Mouse (Mus musculus): ENCODE measurements around the gene Prg2. TPM values are rescaled to one million over a fixed set of nuclear protein-coding genes. Genes with fewer than 3 reads are reported as not detected.
A peak's percentile ranks its signal among the peaks of the same experiment; 100 is the strongest.

The Prg2 gene
- not detected for total RNA-seq (2022)

DNA sequence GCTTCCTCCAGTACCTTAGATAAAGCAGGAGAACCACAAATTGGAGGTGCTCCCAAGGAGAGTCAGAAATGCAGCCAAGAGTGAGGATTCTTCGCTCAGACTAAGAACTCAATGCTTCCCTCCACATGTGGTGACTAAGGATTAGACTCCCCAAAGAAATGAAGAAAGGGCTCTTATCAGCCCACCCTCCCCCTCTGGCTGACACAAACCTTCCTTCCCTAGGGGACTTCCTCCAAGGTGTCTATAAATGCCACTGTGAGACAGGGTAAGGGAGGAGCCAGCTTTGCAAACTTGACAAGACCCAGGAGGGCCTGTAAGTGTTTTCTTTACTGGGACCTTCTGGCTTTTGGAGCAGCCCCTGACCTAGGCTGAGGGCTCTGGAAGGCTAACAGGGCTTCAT, at the start of gene Prg2:
Prg2 (plus strand) TSS at position 274 of the 400 bp plus-strand sequence.
- no peak for DNase-seq (ENCODE audit: low spot score in 2 of 2)

DNA sequence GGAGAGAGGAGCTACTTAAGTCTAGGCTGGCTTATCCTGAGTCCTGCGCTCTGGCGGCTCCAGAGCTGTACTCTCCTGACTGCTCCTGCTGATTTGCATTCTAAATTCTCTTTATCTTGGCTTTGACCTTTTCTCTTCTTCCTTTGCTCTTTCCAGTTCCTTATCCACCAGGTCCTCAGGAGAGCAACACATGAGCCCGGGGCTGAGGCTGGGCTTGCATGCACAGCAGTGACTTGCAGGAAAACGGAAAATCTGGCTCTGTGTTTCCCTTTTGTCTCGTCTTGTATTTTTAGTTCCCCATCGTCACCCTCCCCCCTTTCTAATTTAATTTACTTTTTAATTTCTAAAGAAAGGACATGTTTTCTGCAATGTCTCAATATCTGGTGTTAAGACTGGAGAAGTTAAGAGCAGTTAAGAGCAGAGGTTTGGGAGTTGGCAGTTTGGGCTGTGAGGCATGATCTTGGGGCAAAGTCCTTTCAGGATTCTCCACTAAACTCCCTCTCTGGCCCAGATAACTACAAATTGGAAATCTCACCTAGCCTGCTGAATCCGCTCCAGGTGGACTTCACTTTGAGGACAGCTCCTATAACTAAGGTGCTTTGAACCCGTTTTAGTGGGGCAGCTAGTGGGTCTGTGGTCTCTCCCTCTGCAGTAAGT, 46.1 kb upstream of the Prg2 start:
- DNase-seq (ENCODE audit: low spot score in 2 of 2): no peak

DNA sequence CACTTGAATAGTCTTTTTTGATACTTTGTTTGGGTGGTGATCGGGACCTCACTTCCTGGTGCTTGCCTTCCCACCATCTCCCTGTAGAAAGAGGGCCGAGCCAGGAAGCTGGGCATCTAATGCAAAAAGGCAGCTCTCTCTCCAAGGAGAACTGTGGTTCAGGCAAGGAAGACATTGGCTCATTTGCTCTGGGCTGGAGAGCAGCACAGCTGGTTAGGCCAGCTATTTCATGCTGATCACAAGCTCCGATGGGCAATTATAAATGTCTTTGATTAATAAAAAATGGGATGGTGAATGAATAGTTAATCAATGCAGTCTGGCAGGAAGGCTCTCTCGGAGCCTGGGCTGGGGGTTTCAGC, 45.6 kb upstream of the Prg2 start:
- no peak for DNase-seq (ENCODE audit: low spot score in 2 of 2)

DNA sequence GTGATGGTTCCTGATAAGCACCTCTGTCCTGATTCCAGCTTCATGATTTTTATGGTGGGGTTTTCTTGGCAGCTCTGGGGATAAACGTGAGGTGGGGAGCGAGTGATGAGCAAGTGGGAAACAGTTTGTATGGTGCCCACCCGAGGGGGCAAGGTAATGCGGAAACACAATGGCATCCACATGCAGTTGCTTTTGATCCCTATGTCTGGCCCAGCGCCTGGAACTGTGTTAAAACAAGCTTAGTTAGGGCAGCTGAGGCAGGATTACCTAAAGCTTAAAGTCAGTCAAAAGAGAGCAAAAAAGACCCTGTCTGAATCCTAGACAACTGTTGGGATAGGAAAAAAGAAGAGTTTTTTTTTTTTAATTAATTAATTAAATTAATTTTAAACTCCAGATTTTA, 45.2 kb upstream of the Prg2 start:
- no peak for DNase-seq (ENCODE audit: low spot score in 2 of 2)

DNA sequence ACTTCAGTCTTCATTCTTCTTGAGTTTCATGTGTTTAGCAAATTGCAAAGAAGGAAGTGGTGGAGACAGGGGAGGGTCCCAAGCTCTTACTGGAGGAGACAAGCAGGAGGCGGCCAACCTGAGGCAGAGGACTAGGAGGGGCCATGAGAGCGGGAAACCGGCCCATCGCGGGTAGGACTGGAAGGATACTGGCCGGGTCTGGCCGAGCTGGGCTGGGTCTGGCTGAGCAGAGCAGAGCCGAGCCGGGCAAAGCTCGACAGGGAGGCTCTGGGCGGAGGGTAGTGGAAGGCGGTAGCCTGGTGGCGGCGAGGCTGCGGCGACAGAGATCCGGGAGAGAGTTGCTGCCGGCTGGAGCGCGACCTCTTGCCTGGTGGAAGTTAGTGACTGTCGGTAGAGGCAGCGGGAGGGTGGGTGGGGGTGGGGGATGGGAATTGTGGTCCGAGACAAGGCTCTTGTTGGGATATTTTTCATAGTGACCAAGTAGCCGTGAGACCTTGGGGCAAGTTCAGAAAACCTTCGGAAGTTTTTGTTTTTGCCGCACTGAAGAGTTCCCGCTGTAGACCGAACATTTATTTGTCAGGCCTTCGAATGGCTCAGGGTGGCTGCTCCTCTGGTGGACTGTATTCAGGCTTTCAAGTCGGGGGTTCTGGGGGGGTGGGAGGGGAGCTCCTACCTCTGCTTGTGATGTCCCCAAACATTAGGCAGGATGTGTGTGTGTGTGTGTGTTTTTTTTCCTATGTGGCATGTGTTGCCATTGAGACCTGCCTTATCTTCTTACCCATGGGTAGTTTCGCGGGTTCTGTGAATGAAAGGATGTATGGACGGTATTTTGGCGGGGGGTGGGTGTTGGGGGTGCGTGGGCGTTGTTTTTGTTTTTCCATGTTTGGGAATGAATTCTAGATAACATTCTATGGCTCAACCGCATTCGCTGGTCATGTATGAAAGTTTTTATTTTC, 43.5 kb upstream of the Prg2 start, which contains the start of gene Slc43a3:
Slc43a3 (plus strand) TSS at position 106 of the 956 bp plus-strand sequence.
- DNase-seq (ENCODE audit: low spot score in 2 of 2): peak; percentile 77 to 80

DNA sequence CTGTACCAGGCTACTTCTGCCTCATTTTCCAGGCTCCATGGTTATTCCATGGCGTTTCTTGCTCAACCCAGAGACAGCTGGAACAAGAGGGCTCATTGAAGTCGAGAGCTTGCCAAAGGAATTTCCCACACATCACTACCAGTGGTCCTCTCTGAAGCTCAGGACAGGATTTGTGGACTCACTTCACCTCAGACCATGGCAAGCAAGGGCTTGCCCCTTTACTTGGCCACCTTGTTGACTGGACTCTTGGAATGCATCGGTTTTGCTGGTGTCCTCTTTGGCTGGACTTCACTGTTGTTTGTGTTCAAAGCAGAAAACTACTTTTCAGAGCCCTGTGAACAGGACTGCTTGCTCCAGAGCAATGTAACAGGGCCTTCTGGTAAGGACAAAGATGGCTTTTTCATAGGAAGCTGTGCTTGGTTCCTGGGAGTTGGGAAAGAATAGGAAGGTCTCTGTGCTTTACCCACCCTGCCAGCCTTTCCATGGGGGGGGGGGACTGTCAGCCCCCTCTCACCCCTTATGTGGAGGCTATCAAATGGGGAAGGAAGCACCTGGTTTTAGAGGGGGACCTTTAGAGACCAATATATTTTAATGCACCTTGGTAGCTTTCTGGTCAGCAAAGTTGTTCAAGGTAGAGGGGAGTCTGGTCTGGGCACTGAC, 42.6 kb upstream of the Prg2 start:
- no peak for DNase-seq (ENCODE audit: low spot score in 2 of 2)

DNA sequence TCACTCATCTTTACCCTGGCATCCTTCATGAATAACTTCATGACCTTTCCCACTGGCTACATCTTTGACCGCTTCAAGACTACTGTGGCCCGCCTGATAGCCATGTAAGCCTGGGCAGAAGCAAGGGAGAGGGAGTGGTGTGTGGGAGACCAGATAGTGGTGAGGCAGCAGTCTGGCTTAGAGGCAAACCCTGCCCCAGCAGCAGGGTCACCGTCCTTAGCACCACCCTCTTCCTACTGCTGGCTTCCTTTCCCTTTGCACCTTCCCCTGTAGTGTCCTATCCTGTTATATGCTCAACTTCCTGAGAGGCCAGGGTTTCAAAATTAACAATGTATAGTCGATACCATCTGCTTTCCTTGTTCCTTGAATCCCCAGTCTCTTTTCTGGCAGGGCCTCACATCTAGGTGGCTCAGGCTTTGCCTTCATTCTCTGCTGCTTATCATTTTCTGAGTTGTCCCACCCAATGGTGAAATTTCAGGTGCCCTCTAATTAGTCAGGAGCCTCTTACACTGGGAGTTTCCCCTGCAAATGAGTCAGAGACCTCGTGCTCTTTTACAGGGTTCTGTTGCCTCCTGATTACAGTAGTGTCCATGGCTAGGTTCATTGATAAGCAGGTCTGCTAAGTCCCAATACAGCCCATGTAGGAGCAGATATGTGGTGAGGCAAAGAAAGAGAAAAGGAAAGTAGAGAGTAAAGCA, 41.9 kb upstream of the Prg2 start:
- DNase-seq (ENCODE audit: low spot score in 2 of 2): no peak

DNA sequence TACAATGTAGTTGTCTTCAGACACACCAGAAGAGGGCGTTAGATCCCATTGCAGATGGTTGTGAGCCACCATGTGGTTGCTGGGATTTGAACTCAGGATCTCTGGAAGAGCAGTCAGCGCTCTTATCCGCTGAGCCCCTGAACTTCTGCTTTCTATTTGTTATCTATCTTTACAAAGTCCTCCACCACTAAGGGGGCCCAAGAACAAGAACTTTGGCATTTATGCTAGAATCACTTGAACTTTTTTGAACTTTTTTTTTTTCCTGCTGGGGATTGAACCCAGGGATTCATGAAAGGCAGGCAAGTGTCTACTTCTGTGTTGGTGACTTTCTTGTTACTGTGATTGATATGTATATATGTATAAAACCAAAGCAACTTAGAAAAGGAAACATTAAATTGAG, 41.0 kb upstream of the Prg2 start:
- no peak for DNase-seq (ENCODE audit: low spot score in 2 of 2)

DNA sequence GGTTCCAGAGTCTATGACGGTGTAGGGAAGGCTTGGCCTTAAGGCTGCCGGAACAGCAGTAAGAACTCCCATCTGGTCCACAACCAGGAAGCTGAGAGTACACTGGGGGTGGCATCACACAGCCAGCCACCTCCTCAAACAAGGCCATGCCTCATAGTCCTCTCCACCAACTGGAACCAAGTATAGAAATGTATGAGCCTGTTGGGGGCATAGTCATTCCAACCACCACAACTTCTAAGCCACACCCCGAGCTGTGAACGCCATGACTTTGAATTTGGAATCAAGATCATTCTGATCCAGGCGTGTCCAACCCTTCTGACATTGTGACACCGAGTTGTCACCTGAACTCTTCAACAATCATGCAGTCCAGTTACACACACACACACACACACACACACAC, 40.5 kb upstream of the Prg2 start:
- DNase-seq (ENCODE audit: low spot score in 2 of 2): no peak

DNA sequence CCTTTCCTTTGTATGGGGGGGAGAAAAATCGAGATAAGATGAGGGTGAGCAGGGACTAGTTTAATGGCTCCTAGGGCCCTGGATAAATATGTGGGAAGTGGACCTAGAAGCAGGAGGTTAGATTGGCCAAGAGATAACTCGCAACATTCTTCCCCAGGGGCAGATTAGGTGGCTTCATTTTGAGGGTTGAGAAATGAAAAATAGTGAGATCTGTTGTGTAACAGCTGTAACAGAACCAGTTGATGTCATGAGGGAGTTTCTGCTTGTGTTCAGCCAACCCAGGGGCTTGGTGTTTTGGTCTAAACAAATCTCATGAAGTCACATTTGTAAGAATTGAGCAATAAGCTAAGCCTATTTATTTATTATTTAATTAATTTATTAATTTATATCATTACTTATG, 38.9 kb upstream of the Prg2 start:
- no peak for DNase-seq (ENCODE audit: low spot score in 2 of 2)

DNA sequence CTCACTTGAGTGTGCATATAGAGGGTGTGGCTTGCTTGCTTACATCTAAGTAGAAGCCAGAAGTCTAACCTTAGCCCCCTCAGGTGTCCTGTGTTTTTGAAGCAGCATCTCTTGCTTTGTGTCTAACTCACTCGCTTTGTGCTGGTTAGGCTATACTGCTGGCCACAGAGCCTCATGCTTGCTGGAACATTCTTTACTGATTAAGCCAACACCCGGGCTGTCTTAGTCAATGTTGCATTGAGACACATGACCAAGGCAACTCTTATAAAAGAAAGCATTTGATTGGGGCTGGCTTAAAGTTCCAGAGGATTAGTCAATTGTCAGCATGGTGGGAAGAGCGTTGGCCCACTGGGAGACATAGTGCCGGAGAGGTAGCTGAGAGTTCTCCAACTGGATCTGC, 38.5 kb upstream of the Prg2 start:
- DNase-seq (ENCODE audit: low spot score in 2 of 2): no peak

DNA sequence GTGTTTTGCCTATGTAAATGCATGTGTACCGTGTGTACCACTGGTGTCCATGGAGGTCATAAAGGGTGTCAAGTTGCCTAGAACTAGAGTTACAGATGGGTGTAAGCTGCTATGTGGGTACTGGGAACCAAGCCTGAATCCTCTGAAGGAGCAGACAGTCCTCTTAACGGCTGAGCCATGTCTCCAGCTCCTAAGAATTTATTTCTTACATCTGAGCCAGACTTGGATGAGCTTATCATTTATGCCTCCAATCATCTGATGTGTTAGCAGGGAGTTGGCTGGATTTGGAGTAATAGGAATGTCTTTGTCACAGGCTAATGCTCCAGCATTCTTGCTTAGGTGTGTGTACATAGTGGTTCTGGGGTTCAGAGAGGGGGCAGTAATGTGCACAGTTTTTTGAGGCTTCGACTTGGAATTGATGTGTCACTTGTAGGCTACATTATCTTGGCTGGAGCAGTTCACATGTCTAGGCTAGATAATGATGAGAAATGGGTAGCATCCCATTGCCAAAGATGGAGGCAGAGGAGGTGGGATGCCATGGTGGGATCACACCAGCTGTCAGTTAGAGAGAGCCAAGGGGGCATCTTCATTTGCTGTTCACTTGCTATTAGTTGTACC, 33.0 kb upstream of the Prg2 start:
- DNase-seq (ENCODE audit: low spot score in 2 of 2): no peak

DNA sequence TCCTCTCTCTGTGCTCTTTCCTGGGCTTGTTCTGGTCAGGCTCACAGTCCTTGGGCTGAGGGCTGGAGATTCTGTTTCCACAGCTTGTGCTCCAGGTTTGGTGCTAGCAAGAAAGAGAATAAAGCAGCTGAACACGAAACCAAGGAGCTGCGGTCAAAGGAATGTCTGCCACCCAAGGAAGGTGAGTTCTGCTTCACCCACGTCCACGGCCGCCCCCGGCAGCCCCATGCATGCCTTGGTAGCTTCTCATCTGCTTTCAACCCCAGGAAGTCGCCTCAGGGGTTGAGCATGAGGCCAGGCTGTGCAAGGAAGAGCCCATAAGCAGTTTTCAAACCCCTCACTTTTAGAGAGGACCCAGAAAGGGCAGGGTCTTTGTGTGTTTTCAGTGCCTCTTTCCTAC, 32.0 kb upstream of the Prg2 start:
- no peak for DNase-seq (ENCODE audit: low spot score in 2 of 2)

DNA sequence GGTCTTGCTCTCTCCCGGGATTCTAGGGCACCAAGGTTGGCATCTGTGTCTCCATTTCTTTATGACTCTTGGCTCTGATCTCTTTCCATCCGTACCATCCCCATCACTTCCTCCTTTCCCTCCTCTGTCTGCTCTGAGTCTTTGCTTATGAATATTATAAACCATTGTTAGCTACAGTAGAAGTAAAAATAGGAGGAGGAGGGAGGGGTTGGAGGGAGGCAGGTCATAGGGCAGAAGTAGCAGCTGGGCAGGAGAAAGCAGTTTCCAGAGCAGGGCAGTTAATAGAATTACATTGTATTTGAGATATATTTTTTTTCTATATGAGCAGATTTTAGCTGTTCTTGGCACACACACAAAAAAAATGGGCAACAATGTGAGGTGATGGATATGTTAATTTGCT, 31.5 kb upstream of the Prg2 start:
- DNase-seq (ENCODE audit: low spot score in 2 of 2): no peak

DNA sequence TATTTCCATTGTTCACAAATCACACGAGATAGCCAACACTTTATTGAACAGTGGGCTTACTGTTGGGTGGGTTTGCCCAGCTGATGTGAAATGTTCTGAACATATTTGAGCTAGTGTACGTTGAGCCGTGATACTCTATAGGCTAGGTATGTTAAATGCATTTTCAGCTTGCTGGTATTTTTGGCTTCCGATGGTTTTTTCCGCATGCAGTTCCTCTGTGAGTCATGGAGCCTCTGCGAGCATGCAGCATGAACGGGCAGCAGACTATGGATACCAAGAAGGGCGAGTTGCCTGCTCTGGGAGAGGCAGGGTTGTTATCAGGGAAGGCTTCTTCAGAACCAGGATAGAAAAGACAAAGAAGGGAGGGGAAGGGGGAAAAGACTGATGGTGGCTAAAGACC, 29.2 kb upstream of the Prg2 start:
- no peak for DNase-seq (ENCODE audit: low spot score in 2 of 2)

DNA sequence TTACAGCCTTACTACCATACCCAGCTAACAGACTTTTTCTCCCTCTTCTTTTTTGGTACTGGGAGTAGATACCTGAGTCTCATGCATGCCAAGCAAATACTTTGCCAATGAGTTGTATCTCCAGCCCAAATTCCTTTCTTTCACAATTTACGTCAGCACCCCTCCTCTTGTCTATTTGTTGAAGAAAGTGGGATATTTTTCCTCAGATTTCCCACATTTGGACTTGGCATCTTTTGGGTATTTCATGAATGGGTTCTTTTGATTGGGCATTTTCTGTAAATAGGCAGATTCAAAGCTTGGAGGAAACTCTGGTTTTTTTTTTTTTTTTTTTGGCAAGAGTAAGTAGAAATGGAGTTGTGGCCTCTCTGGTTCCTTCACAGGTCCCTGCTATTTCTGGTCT, 28.0 kb upstream of the Prg2 start:
- no peak for DNase-seq (ENCODE audit: low spot score in 2 of 2)

DNA sequence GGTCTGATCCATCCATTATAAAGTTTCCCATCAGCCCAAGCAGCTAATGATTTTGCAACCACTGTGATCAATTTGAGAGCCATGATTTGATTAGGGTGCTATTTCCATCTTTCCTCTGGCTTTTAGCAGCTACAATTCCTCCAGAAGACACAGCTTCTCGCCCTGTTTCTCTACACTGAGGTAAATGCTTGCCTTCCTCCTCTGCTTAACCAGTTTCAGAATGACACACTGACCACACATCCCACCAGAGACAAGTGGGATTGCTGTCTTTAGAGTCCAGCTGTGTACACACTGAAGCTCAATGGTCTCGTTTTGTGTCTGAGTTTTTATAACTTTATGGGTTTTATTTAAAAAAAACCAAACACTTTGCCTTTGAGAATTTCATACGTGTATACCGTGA, 27.6 kb upstream of the Prg2 start:
- no peak for DNase-seq (ENCODE audit: low spot score in 2 of 2)

DNA sequence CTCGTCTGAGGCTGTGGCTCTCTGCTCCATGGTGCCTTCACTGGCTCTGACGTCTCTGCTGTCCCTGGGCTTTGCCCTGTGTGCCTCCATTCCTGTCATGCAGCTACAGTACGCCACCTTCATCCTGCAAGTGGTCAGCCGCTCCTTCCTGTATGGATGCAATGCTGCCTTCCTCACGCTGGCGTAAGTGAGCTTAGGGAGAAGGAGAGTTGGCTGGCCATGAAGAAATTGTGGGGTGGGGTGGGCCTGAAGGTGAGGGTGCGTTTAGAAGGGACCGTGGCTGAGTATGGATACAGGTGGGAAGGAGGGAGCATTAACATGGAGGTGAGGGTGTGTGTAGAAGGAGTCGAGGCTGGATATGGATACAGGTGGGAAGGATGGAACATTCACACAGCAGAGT, 24.8 kb upstream of the Prg2 start:
- DNase-seq (ENCODE audit: low spot score in 2 of 2): no peak

DNA sequence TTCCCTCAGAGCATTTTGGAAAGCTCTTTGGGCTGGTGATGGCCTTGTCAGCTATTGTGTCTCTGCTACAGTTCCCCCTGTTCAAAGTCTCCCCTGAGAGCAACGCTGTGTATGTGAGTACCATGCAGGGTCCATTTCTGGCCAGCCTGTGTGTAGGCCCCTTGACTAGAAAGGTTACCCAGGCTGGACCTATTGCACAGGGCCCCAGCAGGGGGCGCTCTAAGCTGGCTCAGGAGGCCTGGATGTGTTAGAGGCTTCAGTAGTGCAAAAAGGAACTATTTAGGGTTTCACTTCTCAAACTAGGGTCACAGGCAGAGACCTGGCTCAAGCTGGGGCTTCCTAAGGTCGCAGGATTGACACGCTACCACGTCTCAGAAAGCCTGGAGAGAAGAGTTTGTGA, 24.0 kb upstream of the Prg2 start:
- no peak for DNase-seq (ENCODE audit: low spot score in 2 of 2)

DNA sequence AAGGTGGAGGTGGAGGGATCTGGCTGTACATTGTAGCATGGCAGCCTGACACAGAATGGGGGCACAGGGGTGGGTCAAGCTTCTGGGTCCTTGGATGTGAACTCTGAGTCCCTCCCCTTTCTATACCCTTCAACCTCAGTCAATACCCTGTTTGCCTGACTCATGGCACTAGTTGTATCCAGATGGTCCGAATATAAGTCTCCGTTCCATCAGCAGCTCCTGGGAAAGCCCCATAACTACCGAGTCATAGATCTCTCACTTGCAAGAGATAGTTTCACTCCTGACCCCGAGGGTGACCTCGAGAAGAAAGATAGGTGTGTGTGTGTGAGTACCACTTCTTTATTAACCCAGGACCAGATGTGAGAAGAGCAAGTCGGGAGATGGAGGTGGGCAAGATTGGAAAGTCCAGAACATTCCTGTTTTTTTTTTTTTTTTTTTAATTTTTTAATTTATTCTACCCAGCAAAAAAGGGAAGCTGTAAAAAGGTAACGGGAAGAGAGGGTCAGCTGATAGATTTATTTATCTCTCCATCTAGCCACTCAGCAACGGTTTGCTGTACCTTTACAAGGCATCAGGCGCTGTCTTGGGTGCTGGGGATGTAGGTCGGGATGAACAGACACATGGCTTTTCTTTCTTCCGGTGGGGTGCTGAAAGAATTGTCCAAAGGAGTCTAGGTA, 21.5 kb upstream of the Prg2 start:
- no peak for DNase-seq (ENCODE audit: low spot score in 2 of 2)

DNA sequence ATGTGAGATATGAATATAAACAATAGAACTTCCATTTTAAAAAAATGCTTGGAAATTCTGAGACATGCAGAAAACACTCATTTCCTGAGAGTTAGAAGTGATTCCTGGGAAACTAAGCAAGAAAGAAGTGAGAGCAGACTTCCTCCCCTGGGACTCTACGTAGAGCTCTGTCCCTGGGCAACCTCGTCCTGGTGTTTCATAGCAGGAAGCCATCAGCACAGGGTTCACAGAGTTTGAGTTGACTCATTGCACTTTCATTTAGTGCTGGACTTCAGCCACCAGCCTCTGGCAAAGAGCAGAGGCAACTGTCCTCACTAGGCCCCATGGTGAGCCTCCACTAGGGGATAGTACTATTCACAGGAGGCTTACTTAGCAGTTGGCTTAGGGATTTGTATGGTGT, 19.0 kb upstream of the Prg2 start:
- DNase-seq (ENCODE audit: low spot score in 2 of 2): peak; percentile 21 to 48

Measured in gastrocnemius, adult 8-10 months (tissue).